In genomic region chr3:84692647-84693199, GRCm38 (mm10) we compare ENCODE assay signal across 7 mouse cellular contexts. TPM values are rescaled to one million over a fixed set of nuclear protein-coding genes. Genes with fewer than 3 reads are reported as not detected.
DNase-seq lines count a peak whose midpoint lies in the region; ATAC-seq and TF ChIP-seq lines count a peak whose summit lies in the region.

No protein-coding gene starts in this region.

- no peak for ATAC-seq in intestine, postnatal 0 days
- ATAC-seq in intestine, embryonic 15.5 days, result no peak
- no peak for ATAC-seq in forebrain, embryonic 11.5 days (replicated peaks; ENCODE audit: low FRiP score)

- H3K9ac ChIP-seq in intestine, postnatal 0 days (ENCODE audit: low read depth, low read length), result no peak overlapping the region
- H3K9ac ChIP-seq in intestine, embryonic 15.5 days, result no peak overlapping the region
- H3K9ac ChIP-seq in forebrain, embryonic 11.5 days (ENCODE audit: low read length), result no peak overlapping the region

- DNase-seq in CD4-positive, CD25-positive, alpha-beta regulatory T cell, adult 2 months (ENCODE audit: low read depth, low spot score), result peak; percentile 64
- DNase-seq in ZHBTc4 (ENCODE audit: low read depth, low spot score), result peak; percentile 35
- DNase-seq in kidney, postnatal 36 days, result peak; percentile 31 to 55
- DNase-seq in testis, postnatal 10 days (ENCODE audit: low spot score), result no peak
- no peak for DNase-seq in forebrain, embryonic 11.5 days (ENCODE audit: low spot score)

- no peak overlapping the region for H3K27ac ChIP-seq in intestine, postnatal 0 days (ENCODE audit: low read depth, low read length)
- no peak overlapping the region for H3K27ac ChIP-seq in intestine, embryonic 15.5 days
- H3K27ac ChIP-seq in forebrain, embryonic 11.5 days (ENCODE audit: low read depth, low read length), result no peak overlapping the region

- H3K9me3 ChIP-seq in intestine, postnatal 0 days (ENCODE audit: control insufficient read depth), result no peaks in the 10 kb centered on the region
- no peaks in the 10 kb centered on the region for H3K9me3 ChIP-seq in intestine, embryonic 15.5 days
- no peaks in the 10 kb centered on the region for H3K9me3 ChIP-seq in forebrain, embryonic 11.5 days (ENCODE audit: control insufficient read depth, low read length)

- 43% methylated on average over 4 of the region's 4 CpGs for WGBS in intestine, postnatal 0 days
- WGBS in intestine, embryonic 15.5 days, result 56% methylated on average over 4 of the region's 4 CpGs
- WGBS in forebrain, embryonic 11.5 days, result 69% methylated on average over 4 of the region's 4 CpGs

- TF ChIP-seq CTCF in intestine, postnatal 0 days (IDR thresholded peaks at IDR 0.05; ENCODE audit: low read depth), result peak; percentile 84

- H3K4me1 ChIP-seq in intestine, postnatal 0 days (replicated peaks; ENCODE audit: control insufficient read depth, insufficient read depth, low read length), result no peaks in the 10 kb centered on the region
- H3K4me1 ChIP-seq in intestine, embryonic 15.5 days (replicated peaks), result peaks cover 4% of the 10 kb centered on the region
- H3K4me1 ChIP-seq in forebrain, embryonic 11.5 days (replicated peaks; ENCODE audit: control insufficient read depth, insufficient read depth, low read length), result peaks cover 4% of the 10 kb centered on the region; the same call in 1 of the 2 replicates

- no peak overlapping the region for H3K4me2 ChIP-seq in intestine, postnatal 0 days (replicated peaks; ENCODE audit: low read depth)
- no peak overlapping the region for H3K4me2 ChIP-seq in intestine, embryonic 15.5 days (replicated peaks)
- no peak overlapping the region for H3K4me2 ChIP-seq in forebrain, embryonic 11.5 days (ENCODE audit: low read depth, low read length, severe bottlenecking)

- H3K36me3 ChIP-seq in intestine, postnatal 0 days (ENCODE audit: control insufficient read depth, insufficient read depth), result no peaks in the 10 kb centered on the region
- no peaks in the 10 kb centered on the region for H3K36me3 ChIP-seq in intestine, embryonic 15.5 days
- H3K36me3 ChIP-seq in forebrain, embryonic 11.5 days (ENCODE audit: control insufficient read depth, insufficient read depth, low read length), result no peaks in the 10 kb centered on the region

- H3K27me3 ChIP-seq in intestine, postnatal 0 days (replicated peaks; ENCODE audit: control insufficient read depth, insufficient read depth, low read length), result no peaks in the 10 kb centered on the region
- H3K27me3 ChIP-seq in intestine, embryonic 15.5 days (replicated peaks), result no peaks in the 10 kb centered on the region
- no peaks in the 10 kb centered on the region for H3K27me3 ChIP-seq in forebrain, embryonic 11.5 days (ENCODE audit: control insufficient read depth, insufficient read depth, low read length)

- no peak overlapping the region for H3K4me3 ChIP-seq in intestine, postnatal 0 days (ENCODE audit: low read depth, low read length)
- no peak overlapping the region for H3K4me3 ChIP-seq in intestine, embryonic 15.5 days (replicated peaks)
- H3K4me3 ChIP-seq in forebrain, embryonic 11.5 days (ENCODE audit: low read depth, low read length), result no peak overlapping the region

RNA-seq across cellular contexts. Expression of gene Tmem154, which starts 26.7 kb away (rescaled TPM):
- polyA plus RNA-seq in intestine, postnatal 0 days (2015; fragmentation: Nextera tagmentation; extraction: Ambion mirVana), result 0.76 and 0.93 TPM in 2 replicates
- 0.98 and 1.2 TPM in 2 replicates for polyA plus RNA-seq in intestine, embryonic 15.5 days (2015; fragmentation: Nextera tagmentation; extraction: Ambion mirVana)
- polyA plus RNA-seq in forebrain, embryonic 11.5 days (2014; fragmentation: Nextera tagmentation; extraction: Ambion mirVana), result 0.15 and 0.41 TPM in 2 replicates

Comparison
In these comparisons a context has a peak if more than half of its experiments do, and no peak if none do; other contexts are left out.
1. DNase-seq: peak in CD4-positive, CD25-positive, alpha-beta regulatory T cell, adult 2 months (single experiment), ZHBTc4 (single experiment) and kidney, postnatal 36 days (2 of 2); none in testis, postnatal 10 days (single experiment) and forebrain, embryonic 11.5 days (single experiment).